Mouse (Mus musculus) limb, embryonic 15.5 days (tissue): Measurements from ENCODE around the gene Ppp1r35. TPM values are rescaled to one million over a fixed set of nuclear protein-coding genes. Genes with fewer than 3 reads are reported as not detected.
A peak's percentile ranks its signal among the peaks of the same experiment; 100 is the strongest.

Source experiments
- ATAC-seq: fragments of 200-750 bp; cut with Nextera tagmentation; 2 replicates; pipeline ENCODE4 v1.8.0; 2017; ENCODE audit warnings: low read depth, moderate TSS enrichment; ENCODE audit not compliant: insufficient number of reproducible peaks, low FRiP score, low TSS enrichment
- H3K27ac ChIP-seq: fragments of 300-500 bp; sonication (generic); 2 replicates; pipeline ENCODE4 v1.5.1; 2015; ENCODE audit warnings: moderate library complexity, mild to moderate bottlenecking, inconsistent platforms
- H3K27me3 ChIP-seq: fragments of 300-500 bp; sonication (generic); 2 replicates; pipeline ENCODE4 v1.6.1; 2015; ENCODE audit warnings: inconsistent platforms
- H3K36me3 ChIP-seq: fragments of 300-500 bp; sonication (generic); 2 replicates; pipeline ENCODE4 v1.6.1; 2015; ENCODE audit warnings: inconsistent platforms
- H3K4me1 ChIP-seq: fragments of 300-500 bp; sonication (generic); 2 replicates; pipeline ENCODE4 v1.6.1; 2015; ENCODE audit warnings: inconsistent platforms
- H3K4me2 ChIP-seq: fragments of 300-500 bp; sonication (generic); 2 replicates; pipeline ENCODE4 v1.6.1; 2015; ENCODE audit warnings: mild to moderate bottlenecking, inconsistent platforms
- H3K4me3 ChIP-seq: fragments of 300-500 bp; sonication (generic); 2 replicates; pipeline ENCODE4 v1.5.1; 2015; ENCODE audit warnings: mild to moderate bottlenecking, inconsistent platforms
- H3K9ac ChIP-seq: fragments of 300-500 bp; sonication (generic); 2 replicates; pipeline ENCODE4 v1.6.1; 2015; ENCODE audit warnings: inconsistent platforms
- H3K9me3 ChIP-seq: fragments of 300-500 bp; sonication (generic); 2 replicates; pipeline ENCODE4 v1.6.1; 2016; ENCODE audit warnings: inconsistent platforms
- whole genome bisulfite sequencing: fragments of 180-500 bp; shearing (Covaris S2); methylation state at CpG from one replicate; pipeline ENCODE4 v1.1.7; 2015; 5-methylcytosine and 5-hydroxymethylcytosine counted together
- polyA plus RNA-seq: library from polyadenylated mRNA; unstranded; fragments of >200 nt; fragmentation: Nextera tagmentation; extraction: Ambion mirVana; gene quantifications from 2 replicates; pipeline ENCODE4 v1.2.1, GENCODE M21; 2015

Gene Ppp1r35
- polyA plus RNA-seq, 1 experiment from 2014 or later, result 27.8 TPM

DNA sequence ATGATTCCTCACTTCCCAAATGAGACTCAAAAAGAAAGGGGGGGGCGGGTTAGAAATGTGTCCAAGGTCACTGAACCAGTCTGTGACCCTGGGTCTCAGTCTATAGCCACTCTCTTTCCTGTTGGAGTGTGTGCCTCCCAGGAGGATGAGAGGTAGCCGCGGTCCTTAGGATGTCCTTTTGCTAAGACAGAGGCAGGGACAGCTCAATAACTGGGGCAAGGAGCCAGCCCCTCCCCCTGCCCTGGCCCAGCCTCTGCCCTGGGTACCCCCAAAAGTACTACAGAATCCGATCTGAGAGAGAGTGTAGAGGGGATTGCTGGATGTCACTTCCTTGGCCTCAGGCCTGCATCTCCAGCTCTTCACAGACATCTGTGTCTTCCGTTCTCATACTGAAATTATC, 23.2 kb upstream of the Ppp1r35 start:
- Histone ChIP-seq H3K27ac (no peak overlapping the region), H3K9ac (no peak overlapping the region), H3K9me3 (no peaks in the 10 kb centered on the region), H3K27me3 (no peaks in the 10 kb centered on the region), H3K4me2 (no peak overlapping the region), H3K36me3 (peaks cover 74% of the 10 kb centered on the region), H3K4me1 (peaks cover 44% of the 10 kb centered on the region), H3K4me3 (no peak overlapping the region)
- 80% methylated on average over 5 of the region's 5 CpGs for WGBS
- ATAC-seq, result no peak

DNA sequence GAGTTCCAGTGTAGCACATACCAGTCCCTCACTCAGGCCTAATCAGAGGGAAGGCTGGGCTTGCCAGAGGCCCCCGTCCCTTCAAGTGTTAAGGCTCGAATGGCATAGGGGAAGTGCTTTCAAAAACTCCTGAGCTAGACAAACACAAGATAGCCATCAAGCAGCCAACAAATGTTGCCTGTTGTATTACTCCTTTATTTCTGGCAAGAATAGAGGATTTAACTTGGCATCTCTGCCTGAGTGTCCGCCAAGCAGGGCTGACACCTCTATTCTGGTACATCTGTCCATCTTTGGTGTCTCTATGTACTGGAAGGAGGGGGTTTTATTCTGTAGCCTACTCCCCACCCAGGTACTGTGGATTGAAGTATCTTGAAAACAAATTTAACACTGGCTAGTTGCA, 22.5 kb upstream of the Ppp1r35 start:
- peaks cover 71% of the 10 kb centered on the region for H3K36me3 ChIP-seq
- H3K9ac ChIP-seq, result no peak overlapping the region
- H3K4me3 ChIP-seq, result no peak overlapping the region
- no peaks in the 10 kb centered on the region for H3K9me3 ChIP-seq
- no peak overlapping the region for H3K4me2 ChIP-seq
- no peaks in the 10 kb centered on the region for H3K27me3 ChIP-seq
- 70% methylated on average over 3 of the region's 3 CpGs for WGBS
- H3K27ac ChIP-seq, result no peak overlapping the region
- H3K4me1 ChIP-seq, result peaks cover 46% of the 10 kb centered on the region
- no peak for ATAC-seq

DNA sequence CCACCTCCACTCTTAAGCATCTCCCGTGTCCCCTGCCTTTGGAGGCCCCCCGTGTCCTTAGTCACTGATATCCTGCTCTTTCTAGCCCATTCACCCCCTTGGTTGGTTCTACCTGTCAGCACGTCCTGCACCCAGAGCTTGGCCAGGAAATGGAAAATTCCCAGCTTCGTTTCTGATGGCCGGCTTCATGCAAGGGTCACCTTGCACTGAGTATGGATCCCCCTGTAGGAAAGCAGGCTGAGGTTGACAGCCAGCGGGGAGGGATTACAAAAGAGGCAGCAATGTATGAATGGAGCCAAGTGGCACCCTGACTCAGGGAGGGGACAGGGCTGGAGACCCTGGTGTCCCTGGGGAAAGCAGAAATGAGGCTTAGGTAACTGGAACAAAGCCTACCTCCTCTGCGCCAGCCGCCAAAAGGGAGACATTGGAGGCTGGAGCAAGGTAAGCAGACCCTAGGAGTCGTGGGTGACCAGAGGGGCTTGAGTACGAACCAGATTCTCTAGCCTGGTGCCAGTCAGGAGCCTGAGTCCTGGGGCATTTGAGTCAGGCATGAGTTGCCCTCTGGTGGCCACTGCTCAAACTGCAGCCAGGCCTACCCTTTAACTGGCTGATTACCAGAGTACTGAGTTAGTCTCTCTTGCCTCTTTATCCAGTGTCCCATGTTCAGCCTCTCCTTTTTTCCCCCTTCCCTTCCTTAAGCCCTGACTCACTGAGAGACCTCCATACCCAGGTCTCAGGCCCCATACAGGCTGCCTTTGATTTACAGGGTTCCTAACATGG, 21.6 kb upstream of the Ppp1r35 start:
- Histone ChIP-seq H3K9me3 (no peaks in the 10 kb centered on the region), H3K4me1 (peaks cover 46% of the 10 kb centered on the region), H3K9ac (no peak overlapping the region), H3K27ac (no peak overlapping the region), H3K27me3 (no peaks in the 10 kb centered on the region), H3K4me3 (no peak overlapping the region), H3K4me2 (no peak overlapping the region), H3K36me3 (peaks cover 62% of the 10 kb centered on the region)
- 42% methylated on average over 10 of the region's 10 CpGs for WGBS
- ATAC-seq, result no peak

DNA sequence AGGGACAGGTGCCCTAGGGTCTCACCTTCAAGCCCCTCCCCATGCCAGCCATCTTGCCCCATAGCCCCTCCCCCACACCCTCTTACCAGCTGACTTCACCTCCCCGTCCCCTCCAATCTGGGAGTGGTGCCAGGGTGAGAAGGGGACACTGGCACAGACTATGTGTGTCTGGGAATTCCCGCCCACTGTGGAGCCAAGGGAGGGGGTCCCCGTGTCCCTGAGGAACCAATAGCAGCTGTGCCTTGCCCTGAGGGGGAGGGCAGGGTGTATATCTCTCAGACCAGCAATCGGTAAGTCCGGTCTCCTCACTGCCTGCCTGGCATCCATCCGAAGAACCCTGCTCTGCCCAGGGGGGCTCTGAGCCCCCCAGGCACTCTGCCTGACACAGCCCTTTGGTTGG, 20.8 kb upstream of the Ppp1r35 start:
- H3K27me3 ChIP-seq, result no peaks in the 10 kb centered on the region
- WGBS, result 63% methylated on average over 6 of the region's 6 CpGs
- no peaks in the 10 kb centered on the region for H3K9me3 ChIP-seq
- peaks cover 46% of the 10 kb centered on the region for H3K4me1 ChIP-seq
- ATAC-seq, result no peak
- H3K4me2 ChIP-seq, result no peak overlapping the region
- no peak overlapping the region for H3K9ac ChIP-seq
- H3K27ac ChIP-seq, result no peak overlapping the region
- no peak overlapping the region for H3K4me3 ChIP-seq
- peaks cover 55% of the 10 kb centered on the region for H3K36me3 ChIP-seq

DNA sequence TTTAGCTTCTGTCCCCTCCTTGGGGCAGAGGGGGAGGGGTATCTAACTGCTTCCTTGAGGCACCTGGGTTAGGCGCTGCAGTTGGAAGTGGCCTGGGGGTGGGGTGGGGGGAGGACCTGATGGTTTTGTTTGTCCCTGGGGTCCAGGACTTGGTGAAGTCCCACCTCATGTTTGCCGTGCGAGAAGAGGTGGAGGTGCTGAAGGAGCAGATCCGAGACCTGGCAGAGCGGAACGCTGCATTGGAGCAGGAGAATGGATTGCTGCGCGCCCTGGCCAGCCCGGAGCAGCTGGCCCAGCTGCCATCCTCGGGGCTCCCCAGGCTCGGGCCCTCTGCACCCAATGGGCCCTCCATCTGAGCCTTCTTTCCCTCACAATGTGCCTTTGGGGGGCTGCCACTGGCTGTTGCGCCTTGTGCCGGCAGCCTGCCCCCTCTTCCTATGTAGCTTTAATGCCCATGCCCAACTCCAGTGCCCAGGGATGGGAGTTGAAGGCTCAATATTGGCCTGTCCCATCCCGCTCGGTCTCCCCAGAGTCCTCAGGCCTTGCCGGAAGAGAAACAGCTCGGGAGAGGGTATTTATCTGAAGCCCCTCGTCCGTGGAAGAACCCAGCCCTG, 19.6 kb upstream of the Ppp1r35 start:
- Histone ChIP-seq H3K27ac (peak overlapping the region; percentile 74), H3K4me2 (no peak overlapping the region), H3K4me1 (peaks cover 41% of the 10 kb centered on the region), H3K27me3 (no peaks in the 10 kb centered on the region), H3K36me3 (peaks cover 44% of the 10 kb centered on the region), H3K9me3 (no peaks in the 10 kb centered on the region), H3K4me3 (no peak overlapping the region), H3K9ac (no peak overlapping the region)
- WGBS, result 90% methylated on average over 19 of the region's 19 CpGs
- no peak for ATAC-seq

DNA sequence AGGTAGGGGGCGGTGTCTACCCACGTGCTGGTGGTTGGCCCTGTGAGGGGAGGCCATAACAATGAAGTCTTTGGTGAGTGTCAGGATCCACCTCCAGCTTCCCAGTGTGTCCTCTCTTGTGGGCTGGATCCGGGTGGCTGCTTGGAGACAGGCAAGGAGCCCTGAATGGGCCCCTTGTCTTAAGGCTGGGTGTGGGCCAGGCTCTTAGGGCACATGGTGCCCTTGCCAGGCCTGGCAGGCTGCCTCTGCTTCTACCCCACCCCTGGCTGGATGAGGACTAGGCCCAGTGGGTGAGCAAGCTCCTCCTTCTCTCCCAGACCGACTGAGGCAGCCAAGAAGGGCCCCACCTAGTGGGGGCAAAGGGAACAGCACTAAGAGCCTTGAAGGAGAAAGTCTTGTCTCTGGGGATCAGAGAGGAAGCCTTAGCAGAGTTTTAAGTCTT, 18.7 kb upstream of the Ppp1r35 start:
- 30% methylated on average over 4 of the region's 4 CpGs for WGBS

DNA sequence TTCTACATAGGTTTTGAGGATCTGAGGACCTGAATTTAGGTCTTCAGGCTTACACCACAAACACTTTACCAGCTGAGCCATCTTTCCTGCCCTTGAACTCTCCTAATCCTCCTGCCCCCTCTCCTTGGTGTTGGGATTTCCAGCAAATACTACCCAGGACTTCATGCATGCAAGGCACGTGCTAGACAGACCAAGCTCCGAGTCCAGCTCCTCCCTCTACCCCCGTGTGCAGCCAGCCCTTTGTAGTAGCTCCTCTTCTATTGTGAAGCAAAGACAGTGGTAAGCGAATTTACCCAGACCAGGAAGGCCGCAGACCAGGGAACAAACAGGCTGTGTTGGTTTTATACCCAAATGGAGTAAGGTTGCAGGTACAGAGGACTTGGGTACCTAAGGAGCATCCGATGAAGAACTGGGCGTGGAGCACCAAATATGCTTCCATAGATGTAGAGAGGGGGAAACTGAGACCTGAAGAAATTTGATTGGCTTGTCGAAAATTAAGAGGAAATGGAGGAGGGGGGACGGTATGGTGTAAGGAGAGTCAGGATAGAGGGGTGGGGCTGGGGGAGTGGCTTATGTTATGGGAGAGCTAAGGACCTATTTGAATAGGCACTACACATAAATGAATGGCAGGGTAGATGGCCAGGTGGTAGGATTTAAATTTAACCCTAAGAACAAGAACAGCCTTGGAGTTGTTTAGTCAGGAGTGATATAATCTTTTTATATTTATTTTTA, 13.9 kb upstream of the Ppp1r35 start:
- Histone ChIP-seq H3K4me2 (no peak overlapping the region), H3K9ac (no peak overlapping the region), H3K27me3 (no peaks in the 10 kb centered on the region), H3K27ac (no peak overlapping the region), H3K4me1 (peaks cover 9% of the 10 kb centered on the region; the same call in 1 of the 2 replicates), H3K36me3 (peaks cover 2% of the 10 kb centered on the region; the same call in 1 of the 2 replicates), H3K9me3 (no peaks in the 10 kb centered on the region), H3K4me3 (no peak overlapping the region)
- no peak for ATAC-seq
- WGBS, result 63% methylated on average over 9 of the region's 9 CpGs

More for the DNA sequence above, 18.7 kb upstream of the Ppp1r35 start:
- peak overlapping the region; percentile 74 for H3K27ac ChIP-seq
- H3K9ac ChIP-seq, result no peak overlapping the region
- H3K4me3 ChIP-seq, result no peak overlapping the region
- H3K27me3 ChIP-seq, result no peaks in the 10 kb centered on the region
- H3K4me1 ChIP-seq, result peaks cover 39% of the 10 kb centered on the region
- H3K9me3 ChIP-seq, result no peaks in the 10 kb centered on the region
- peak; percentile 79 for ATAC-seq
- H3K4me2 ChIP-seq, result no peak overlapping the region
- peaks cover 41% of the 10 kb centered on the region for H3K36me3 ChIP-seq

DNA sequence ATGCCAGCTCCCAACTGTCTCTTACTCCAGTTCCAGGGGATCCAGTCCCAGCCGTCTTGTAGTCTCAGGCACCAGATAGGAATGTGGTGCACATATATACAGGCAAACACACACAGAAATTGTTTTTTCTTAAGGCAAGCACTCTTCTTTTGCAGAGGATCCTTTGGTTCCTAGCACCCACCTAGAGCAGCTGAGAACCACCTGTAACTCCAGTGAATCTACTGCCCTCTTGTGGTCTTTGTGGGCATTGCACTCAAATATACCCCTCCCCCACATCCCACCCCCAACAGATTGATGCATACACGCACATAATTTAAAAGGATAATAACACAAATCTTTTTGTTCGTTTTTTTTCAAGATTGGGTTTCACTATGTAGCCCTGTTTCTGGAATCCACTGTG, 12.4 kb upstream of the Ppp1r35 start:
- Histone ChIP-seq H3K27me3 (no peaks in the 10 kb centered on the region), H3K27ac (no peak overlapping the region), H3K4me1 (no peaks in the 10 kb centered on the region), H3K9ac (no peak overlapping the region), H3K36me3 (no peaks in the 10 kb centered on the region), H3K9me3 (no peaks in the 10 kb centered on the region), H3K4me3 (no peak overlapping the region), H3K4me2 (no peak overlapping the region)
- ATAC-seq, result no peak
- 56% methylated on average over 3 of the region's 3 CpGs for WGBS

DNA sequence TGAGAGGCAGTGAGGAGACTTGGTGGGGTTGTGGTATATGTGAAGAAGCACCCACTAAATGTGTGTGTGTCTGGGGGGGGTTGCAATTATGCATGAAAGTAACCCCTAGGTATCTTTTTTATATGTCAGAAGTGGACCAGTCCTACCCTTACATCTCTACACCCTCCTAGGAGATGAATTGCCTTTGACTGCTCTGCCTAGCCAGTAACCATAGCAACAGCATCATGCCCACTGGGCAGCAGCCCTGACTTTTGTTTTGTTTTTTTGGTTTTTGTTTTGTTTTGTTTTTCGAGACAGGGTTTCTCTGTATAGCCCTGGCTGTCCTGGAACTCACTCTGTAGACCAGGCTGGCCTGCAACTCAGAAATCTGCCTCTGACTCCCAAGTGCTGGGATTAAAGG, 10.2 kb upstream of the Ppp1r35 start:
- no peak for ATAC-seq
- Histone ChIP-seq H3K4me2 (no peak overlapping the region), H3K4me1 (no peaks in the 10 kb centered on the region), H3K36me3 (no peaks in the 10 kb centered on the region), H3K27me3 (no peaks in the 10 kb centered on the region), H3K9ac (no peak overlapping the region), H3K9me3 (no peaks in the 10 kb centered on the region), H3K27ac (no peak overlapping the region), H3K4me3 (no peak overlapping the region)
- 79% methylated on average over 1 of the region's 1 CpGs for WGBS

DNA sequence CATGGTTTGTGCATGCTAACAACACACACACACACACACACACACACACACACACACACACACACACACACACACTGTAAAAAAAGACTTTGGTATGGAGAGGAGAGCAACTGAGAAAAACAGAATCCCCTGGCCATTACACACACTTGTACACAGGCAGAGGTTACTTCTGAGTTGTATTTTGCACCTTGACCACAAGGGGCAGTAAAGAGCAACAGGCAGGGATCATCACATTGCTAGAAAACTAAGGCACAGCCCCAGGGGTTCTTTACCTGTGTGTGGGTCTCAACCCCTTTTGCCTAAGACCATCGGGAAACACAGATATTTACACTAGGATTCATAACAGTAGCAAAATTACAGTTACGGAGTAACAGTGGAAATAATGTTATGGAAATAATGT, 7.9 kb upstream of the Ppp1r35 start:
- ATAC-seq, result no peak
- H3K9ac ChIP-seq, result no peak overlapping the region
- H3K4me1 ChIP-seq, result peaks cover 2% of the 10 kb centered on the region
- H3K9me3 ChIP-seq, result no peaks in the 10 kb centered on the region
- no peaks in the 10 kb centered on the region for H3K36me3 ChIP-seq
- no peak overlapping the region for H3K4me2 ChIP-seq
- no peak overlapping the region for H3K27ac ChIP-seq
- 33% methylated on average over 2 of the region's 2 CpGs for WGBS
- H3K4me3 ChIP-seq, result no peak overlapping the region
- no peaks in the 10 kb centered on the region for H3K27me3 ChIP-seq

DNA sequence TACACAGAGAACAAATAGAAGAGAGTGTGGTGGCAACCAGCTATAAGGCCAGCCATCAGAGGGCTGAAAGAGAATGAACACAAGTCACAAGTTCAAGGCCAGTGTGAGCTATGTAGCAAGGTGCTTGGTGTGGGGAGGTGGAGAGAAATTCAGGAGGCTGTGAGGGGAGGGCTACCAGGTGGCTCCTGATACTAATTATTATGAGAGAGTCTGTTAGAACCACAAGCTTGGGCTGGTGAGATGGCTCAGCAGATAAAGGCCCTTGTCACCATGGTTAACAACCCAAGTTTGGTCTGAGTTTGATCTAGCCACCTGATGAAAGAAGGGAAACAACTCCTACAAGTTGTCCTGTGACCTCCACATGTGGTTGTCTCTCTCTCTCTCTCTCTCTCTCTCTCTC, 5.9 kb upstream of the Ppp1r35 start:
- H3K27ac ChIP-seq, result no peak overlapping the region
- no peaks in the 10 kb centered on the region for H3K36me3 ChIP-seq
- ATAC-seq, result no peak
- peaks cover 18% of the 10 kb centered on the region for H3K4me1 ChIP-seq
- H3K4me2 ChIP-seq, result no peak overlapping the region
- no peaks in the 10 kb centered on the region for H3K9me3 ChIP-seq
- no peak overlapping the region for H3K4me3 ChIP-seq
- no peak overlapping the region for H3K9ac ChIP-seq
- H3K27me3 ChIP-seq, result no peaks in the 10 kb centered on the region
